Mouse (Mus musculus) MEL (cell line): Measurements from ENCODE around the gene Elk3.

Source experiments
- CTCF ChIP-seq, 3 experiments: IDR thresholded peaks in 2 of 3; conservative IDR thresholded peaks in 1 of 3; 2 replicates each; pipeline ENCODE4 v1.5.1; 2011 to 2012; ENCODE audit warnings: low read length in 3 of 3, low read depth in 2 of 3, mild to moderate bottlenecking in 2 of 3, improper control_type of control experiment in 1 of 3, inconsistent platforms in 1 of 3, mixed read lengths in 1 of 3, moderate library complexity in 1 of 3; ENCODE audit not compliant: control insufficient read depth in 1 of 3, insufficient read depth in 1 of 3, poor library complexity in 1 of 3, severe bottlenecking in 1 of 3
- EP300 ChIP-seq, 2 experiments: IDR thresholded peaks; 2 replicates each; pipeline ENCODE4 v1.6.1; 2011; ENCODE audit warnings: improper control_type of control experiment in 2 of 2, low read length in 2 of 2, low read depth in 1 of 2, mild to moderate bottlenecking in 1 of 2
- GATA1 ChIP-seq: IDR thresholded peaks from 2 replicates; pipeline ENCODE4 v1.6.1; 2011; ENCODE audit warnings: low read depth, low read length, improper control_type of control experiment
- KAT2A ChIP-seq: conservative IDR thresholded peaks from 2 replicates; pipeline ENCODE4 v1.6.1; 2012; ENCODE audit warnings: low read depth, low read length, improper control_type of control experiment, inconsistent platforms
- MAZ ChIP-seq: IDR thresholded peaks from 2 replicates; pipeline ENCODE4 v1.6.1; 2012; ENCODE audit warnings: low read depth, mild to moderate bottlenecking, inconsistent platforms, low read length, improper control_type of control experiment
- POLR2A ChIP-seq, 2 experiments: IDR thresholded peaks; 2 replicates each; pipeline ENCODE4 v1.6.1; 2011 to 2012; ENCODE audit warnings: low read length in 2 of 2, mild to moderate bottlenecking in 2 of 2, control low read depth in 1 of 2, improper control_type of control experiment in 1 of 2, low read depth in 1 of 2, moderate library complexity in 1 of 2; ENCODE audit not compliant: control insufficient read depth in 1 of 2, insufficient read depth in 1 of 2, poor library complexity in 1 of 2
- TAL1 ChIP-seq: IDR thresholded peaks from 2 replicates; pipeline ENCODE4 v1.6.1; 2012; ENCODE audit warnings: mild to moderate bottlenecking, inconsistent platforms, low read length, moderate library complexity, mixed read lengths
- UBTF ChIP-seq: IDR thresholded peaks from 2 replicates; pipeline ENCODE4 v1.6.1; 2012; ENCODE audit warnings: low read depth, mild to moderate bottlenecking, inconsistent platforms, low read length, improper control_type of control experiment, moderate library complexity, borderline replicate concordance; ENCODE audit not compliant: insufficient read depth
- ZC3H11A ChIP-seq: IDR thresholded peaks from 2 replicates; pipeline ENCODE4 v1.6.1; 2012; ENCODE audit warnings: low read depth, mild to moderate bottlenecking, inconsistent platforms, low read length, improper control_type of control experiment

DNA sequence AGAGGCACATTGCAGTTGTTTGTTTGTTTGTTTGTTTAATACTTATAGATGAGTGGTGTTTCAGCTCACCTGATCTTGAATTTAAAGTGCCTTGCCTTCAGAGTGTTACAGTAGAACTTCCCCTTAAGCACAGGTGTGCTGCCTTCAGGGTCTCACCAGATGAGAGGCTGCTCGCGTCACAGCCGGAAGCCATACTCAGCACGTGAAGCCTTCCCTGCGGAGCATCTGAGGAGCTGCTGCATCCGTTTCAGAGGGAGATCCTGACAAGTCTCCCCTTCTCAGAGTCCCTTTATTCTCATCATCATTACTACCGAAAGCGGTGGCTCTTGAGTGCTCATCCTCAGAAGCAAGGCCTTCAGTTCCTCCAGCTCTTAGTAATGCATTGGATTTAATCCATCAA is 62.5 kb downstream of the Elk3 start:
- TF ChIP-seq CTCF (IDR thresholded peaks at IDR 0.05 in 2 of 3, conservative IDR thresholded peaks at IDR 0.05 in 1 of 3; ENCODE audit: control insufficient read depth in 1 of 3, insufficient read depth in 1 of 3, low read depth in 2 of 3, low read length in 3 of 3, poor library complexity in 1 of 3, severe bottlenecking in 1 of 3), result no peak
- no peak for TF ChIP-seq EP300 (IDR thresholded peaks at IDR 0.05; ENCODE audit: low read depth in 1 of 2, low read length in 2 of 2)
- no peak for TF ChIP-seq POLR2A (IDR thresholded peaks at IDR 0.05; ENCODE audit: control insufficient read depth in 1 of 2, insufficient read depth in 1 of 2, low read depth in 1 of 2, low read length in 2 of 2, poor library complexity in 1 of 2)
- TF ChIP-seq UBTF, result no peak
- TF ChIP-seq MAZ, result no peak
- no peak for TF ChIP-seq KAT2A
- no peak for TF ChIP-seq ZC3H11A
- TF ChIP-seq TAL1, result no peak
- TF ChIP-seq GATA1, result no peak
